Mouse (Mus musculus): ENCODE measurements around the gene Acsf2. TPM values are rescaled to one million over a fixed set of nuclear protein-coding genes. Genes with fewer than 3 reads are reported as not detected.

The Acsf2 gene
- polyA plus RNA-seq, 1 experiment, result 16.6 TPM

- no peak overlapping the region for H3K27ac ChIP-seq (ENCODE audit: insufficient read depth, low read length)
- H3K4me3 ChIP-seq (ENCODE audit: low read depth, low read length), result no peak overlapping the region
- no peak overlapping the region for H3K9ac ChIP-seq (ENCODE audit: low read depth, poor library complexity, severe bottlenecking)
- peaks cover 42% of the 10 kb centered on the region for H3K36me3 ChIP-seq (ENCODE audit: control insufficient read depth, insufficient read depth, low read length, poor library complexity, severe bottlenecking)
- no peaks in the 10 kb centered on the region for H3K4me1 ChIP-seq (ENCODE audit: control insufficient read depth, insufficient read depth, low read length)
- H3K27me3 ChIP-seq (ENCODE audit: control insufficient read depth, insufficient read depth, low read length, poor library complexity, severe bottlenecking), result no peaks in the 10 kb centered on the region
- no peaks in the 10 kb centered on the region for H3K9me3 ChIP-seq (replicated peaks; ENCODE audit: control insufficient read depth, insufficient read depth, low read length, poor library complexity, severe bottlenecking)
- no peak for TF ChIP-seq EP300 (IDR thresholded peaks at IDR 0.05; ENCODE audit: insufficient read depth, low read depth, low read length)
- no peak for TF ChIP-seq POLR2A (IDR thresholded peaks at IDR 0.05; ENCODE audit: insufficient read depth, low read length)
- no peak for TF ChIP-seq CTCF (IDR thresholded peaks at IDR 0.05; ENCODE audit: low read depth, low read length)
These were observed 30.3 kb upstream of the Acsf2 start for GRCm38 (mm10) chr11:94631969-94632368.

- Histone ChIP-seq H3K4me3 (ENCODE audit: low read depth, low read length) (peak overlapping the region; percentile 90), H3K27ac (ENCODE audit: insufficient read depth, low read length) (peak overlapping the region; percentile 32), H3K36me3 (ENCODE audit: control insufficient read depth, insufficient read depth, low read length, poor library complexity, severe bottlenecking) (peaks cover 26% of the 10 kb centered on the region), H3K9me3 (replicated peaks; ENCODE audit: control insufficient read depth, insufficient read depth, low read length, poor library complexity, severe bottlenecking) (no peaks in the 10 kb centered on the region), H3K27me3 (ENCODE audit: control insufficient read depth, insufficient read depth, low read length, poor library complexity, severe bottlenecking) (no peaks in the 10 kb centered on the region), H3K9ac (ENCODE audit: low read depth, poor library complexity, severe bottlenecking) (peak overlapping the region; percentile 80), H3K4me1 (ENCODE audit: control insufficient read depth, insufficient read depth, low read length) (no peaks in the 10 kb centered on the region)
- TF ChIP-seq EP300 (IDR thresholded peaks at IDR 0.05; ENCODE audit: insufficient read depth, low read depth, low read length), result no peak
- TF ChIP-seq CTCF (IDR thresholded peaks at IDR 0.05; ENCODE audit: low read depth, low read length), result no peak
- TF ChIP-seq POLR2A (IDR thresholded peaks at IDR 0.05; ENCODE audit: insufficient read depth, low read length), result no peak
These were observed 28.7 kb upstream of the Acsf2 start for GRCm38 (mm10) chr11:94630199-94631011.

GRCm38 (mm10) chr11:94629884-94630198 is 28.2 kb upstream of the Acsf2 start:
- Histone ChIP-seq H3K4me3 (ENCODE audit: low read depth, low read length) (peak overlapping the region; percentile 90), H3K9me3 (replicated peaks; ENCODE audit: control insufficient read depth, insufficient read depth, low read length, poor library complexity, severe bottlenecking) (no peaks in the 10 kb centered on the region), H3K36me3 (ENCODE audit: control insufficient read depth, insufficient read depth, low read length, poor library complexity, severe bottlenecking) (peaks cover 20% of the 10 kb centered on the region), H3K4me1 (ENCODE audit: control insufficient read depth, insufficient read depth, low read length) (no peaks in the 10 kb centered on the region), H3K9ac (ENCODE audit: low read depth, poor library complexity, severe bottlenecking) (peak overlapping the region; percentile 80), H3K27me3 (ENCODE audit: control insufficient read depth, insufficient read depth, low read length, poor library complexity, severe bottlenecking) (no peaks in the 10 kb centered on the region), H3K27ac (ENCODE audit: insufficient read depth, low read length) (0 out of 2 replicates have a peak overlapping the region, but pooled peaks have one; percentile 12)
- TF ChIP-seq POLR2A (IDR thresholded peaks at IDR 0.05; ENCODE audit: insufficient read depth, low read length) (no peak), CTCF (IDR thresholded peaks at IDR 0.05; ENCODE audit: low read depth, low read length) (no peak), EP300 (IDR thresholded peaks at IDR 0.05; ENCODE audit: insufficient read depth, low read depth, low read length) (no peak)

- H3K36me3 ChIP-seq (ENCODE audit: control insufficient read depth, insufficient read depth, low read length, poor library complexity, severe bottlenecking), result peaks cover 15% of the 10 kb centered on the region
- no peaks in the 10 kb centered on the region for H3K4me1 ChIP-seq (ENCODE audit: control insufficient read depth, insufficient read depth, low read length)
- no peaks in the 10 kb centered on the region for H3K9me3 ChIP-seq (replicated peaks; ENCODE audit: control insufficient read depth, insufficient read depth, low read length, poor library complexity, severe bottlenecking)
- TF ChIP-seq POLR2A (IDR thresholded peaks at IDR 0.05; ENCODE audit: insufficient read depth, low read length), result no peak
- TF ChIP-seq CTCF (IDR thresholded peaks at IDR 0.05; ENCODE audit: low read depth, low read length), result peak; percentile 82
- TF ChIP-seq EP300 (IDR thresholded peaks at IDR 0.05; ENCODE audit: insufficient read depth, low read depth, low read length), result peak; percentile 60; the same call in 1 of the 2 replicates
- no peaks in the 10 kb centered on the region for H3K27me3 ChIP-seq (ENCODE audit: control insufficient read depth, insufficient read depth, low read length, poor library complexity, severe bottlenecking)
- peak within 1 kb of the TSS; percentile 80 for H3K9ac ChIP-seq (ENCODE audit: low read depth, poor library complexity, severe bottlenecking)
- peak within 1 kb of the TSS; percentile 32 for H3K27ac ChIP-seq (ENCODE audit: insufficient read depth, low read length)
- H3K4me3 ChIP-seq (ENCODE audit: low read depth, low read length), result peak within 1 kb of the TSS; percentile 90
These were observed 27.7 kb upstream of the Acsf2 start, which contains the start of gene Lrrc59 for GRCm38 (mm10) chr11:94629199-94629883. Gene Lrrc59 (plus strand): TSS chr11:94629767.

- no peaks in the 10 kb centered on the region for H3K36me3 ChIP-seq (ENCODE audit: control insufficient read depth, insufficient read depth, low read length, poor library complexity, severe bottlenecking)
- TF ChIP-seq POLR2A (IDR thresholded peaks at IDR 0.05; ENCODE audit: insufficient read depth, low read length) (no peak), EP300 (IDR thresholded peaks at IDR 0.05; ENCODE audit: insufficient read depth, low read depth, low read length) (no peak), CTCF (IDR thresholded peaks at IDR 0.05; ENCODE audit: low read depth, low read length) (no peak)
- no peaks in the 10 kb centered on the region for H3K27me3 ChIP-seq (ENCODE audit: control insufficient read depth, insufficient read depth, low read length, poor library complexity, severe bottlenecking)
- H3K9ac ChIP-seq (ENCODE audit: low read depth, poor library complexity, severe bottlenecking), result no peak overlapping the region
- no peaks in the 10 kb centered on the region for H3K9me3 ChIP-seq (replicated peaks; ENCODE audit: control insufficient read depth, insufficient read depth, low read length, poor library complexity, severe bottlenecking)
- no peaks in the 10 kb centered on the region for H3K4me1 ChIP-seq (ENCODE audit: control insufficient read depth, insufficient read depth, low read length)
- no peak overlapping the region for H3K4me3 ChIP-seq (ENCODE audit: low read depth, low read length)
- H3K27ac ChIP-seq (ENCODE audit: insufficient read depth, low read length), result no peak overlapping the region
These were observed 20.5 kb upstream of the Acsf2 start for GRCm38 (mm10) chr11:94622162-94622561.

- Histone ChIP-seq H3K27ac (ENCODE audit: insufficient read depth, low read length) (peak overlapping the region; percentile 9), H3K27me3 (ENCODE audit: control insufficient read depth, insufficient read depth, low read length, poor library complexity, severe bottlenecking) (no peaks in the 10 kb centered on the region), H3K36me3 (ENCODE audit: control insufficient read depth, insufficient read depth, low read length, poor library complexity, severe bottlenecking) (no peaks in the 10 kb centered on the region), H3K4me3 (ENCODE audit: low read depth, low read length) (no peak overlapping the region), H3K9ac (ENCODE audit: low read depth, poor library complexity, severe bottlenecking) (no peak overlapping the region), H3K9me3 (replicated peaks; ENCODE audit: control insufficient read depth, insufficient read depth, low read length, poor library complexity, severe bottlenecking) (no peaks in the 10 kb centered on the region), H3K4me1 (ENCODE audit: control insufficient read depth, insufficient read depth, low read length) (no peaks in the 10 kb centered on the region)
- TF ChIP-seq EP300 (IDR thresholded peaks at IDR 0.05; ENCODE audit: insufficient read depth, low read depth, low read length) (no peak), POLR2A (IDR thresholded peaks at IDR 0.05; ENCODE audit: insufficient read depth, low read length) (no peak), CTCF (IDR thresholded peaks at IDR 0.05; ENCODE audit: low read depth, low read length) (no peak)
These were observed 19.8 kb upstream of the Acsf2 start for GRCm38 (mm10) chr11:94621458-94621852.
